Mouse (Mus musculus): ENCODE results near the gene Slc2a9. TPM values are rescaled to one million over a fixed set of nuclear protein-coding genes. Genes with fewer than 3 reads are reported as not detected.

Gene Slc2a9
- 7.2 TPM for polyA plus RNA-seq (2014; fragmentation: Illumina TruSeq; extraction: RNeasy Lipid Tissue Mini Kit (QIAGEN cat#74804); ENCODE audit: low read depth, low replicate concordance)

GRCm38 (mm10) chr5:38502992-38503391 is at the start of gene Slc2a9:
Slc2a9 (minus strand) TSS chr5:38503143.

GRCm38 (mm10) chr5:38318966-38319786 is 183.8 kb downstream of the Slc2a9 start, which contains the start of gene Drd5:
Drd5 (plus strand) TSS chr5:38319367.

Other genes starting within 250 kb of the Slc2a9 start
- 81.3 TPM for gene Tmem128, start 243.0 kb downstream of the Slc2a9 start, polyA plus RNA-seq (2014; fragmentation: Illumina TruSeq; extraction: RNeasy Lipid Tissue Mini Kit (QIAGEN cat#74804); ENCODE audit: low read depth, low replicate concordance)
- gene Otop1, start 227.2 kb downstream of the Slc2a9 start, polyA plus RNA-seq (2014; fragmentation: Illumina TruSeq; extraction: RNeasy Lipid Tissue Mini Kit (QIAGEN cat#74804); ENCODE audit: low read depth, low replicate concordance) = not detected
- gene Drd5, start 183.8 kb downstream of the Slc2a9 start, polyA plus RNA-seq (2014; fragmentation: Illumina TruSeq; extraction: RNeasy Lipid Tissue Mini Kit (QIAGEN cat#74804); ENCODE audit: low read depth, low replicate concordance) = not detected
- gene Wdr1, start 60.1 kb upstream of the Slc2a9 start, polyA plus RNA-seq (2014; fragmentation: Illumina TruSeq; extraction: RNeasy Lipid Tissue Mini Kit (QIAGEN cat#74804); ENCODE audit: low read depth, low replicate concordance) = 108 TPM
- 2.4 TPM for gene Zfp518b, start 181.7 kb upstream of the Slc2a9 start, polyA plus RNA-seq (2014; fragmentation: Illumina TruSeq; extraction: RNeasy Lipid Tissue Mini Kit (QIAGEN cat#74804); ENCODE audit: low read depth, low replicate concordance)

Data from sigmoid colon, adult 10 weeks (tissue).